In the genomic region with DNA sequence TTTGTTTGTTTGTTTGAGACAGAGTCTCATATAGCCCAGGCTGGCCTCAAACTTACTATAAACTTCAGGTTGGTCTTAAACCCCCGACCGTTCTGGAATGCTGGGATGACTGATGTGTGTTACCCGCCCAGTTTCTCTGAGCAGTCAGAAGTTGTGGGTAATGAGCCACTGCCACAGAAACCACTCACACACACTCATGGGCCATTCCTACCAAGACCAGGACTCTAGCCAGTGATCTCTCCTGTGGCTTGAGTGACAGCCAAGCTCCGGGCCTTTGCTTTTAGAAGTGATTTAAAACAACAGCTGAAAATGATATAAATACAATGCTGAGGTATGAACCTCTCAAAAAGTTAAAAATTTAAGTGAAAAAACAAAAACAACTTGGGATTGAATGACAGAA, we compare ENCODE assay signal across 11 mouse cellular contexts. TPM values are rescaled to one million over a fixed set of nuclear protein-coding genes. Genes with fewer than 3 reads are reported as not detected.
"Had no signal": no experiment of that assay in that cellular context is flagged by ENCODE, and none has a peak within 500 bp of the region (broad histone marks: within the 10 kb centered on the region; RNA-seq: fewer than 3 reads in every experiment).

No protein-coding gene starts in this region.

- ATAC-seq: liver, postnatal 0 days; midbrain, embryonic 15.5 days had no signal

- DNase-seq: kidney, postnatal 14 days; kidney, postnatal 4 days; left cerebral cortex, postnatal 4 days; liver, postnatal 0 days; lung, embryonic 14.5 days; lung, postnatal 10 days; lung, postnatal 36 days; thymus, adult 18-20 months; thymus, postnatal 36 days had no signal

RNA-seq across cellular contexts. Expression of a gene that starts 34.9 kb away (rescaled TPM):
- total RNA-seq: megakaryocyte-erythroid progenitor cell, adult 5-6 weeks had no signal
